Mouse (Mus musculus): ENCODE measurements at regions not wholly inside any gene's neighbourhood (a gene's known extent, or its start where the extent isn't known, plus 50 kb on each side); places are given as distances from the start of the nearest gene placed in this dataset.

- TF ChIP-seq CTCF (IDR thresholded peaks at IDR 0.05; ENCODE audit: borderline replicate concordance, insufficient read depth, low read length), result no peak
- no peak for TF ChIP-seq POLR2A (IDR thresholded peaks at IDR 0.05; ENCODE audit: low read depth, low read length)
Measured at GRCm38 (mm10) chr2:50660000-50660399, 363.4 kb upstream of the Mmadhc start.
